Mouse (Mus musculus) forebrain, postnatal 0 days (tissue): ENCODE measurements at regions not wholly inside any gene's neighbourhood (a gene's known extent, or its start where the extent isn't known, plus 50 kb on each side); places are given as distances from the start of the nearest gene placed in this dataset.

ENCODE experiments used
- ATAC-seq: fragments of 200-750 bp; cut with Nextera tagmentation; 2 replicates; pipeline ENCODE4 v1.8.0; 2017; ENCODE audit warnings: mild to moderate bottlenecking, moderate library complexity
- DNase-seq: peaks from one replicate; pipeline ENCODE4 v3.0.0-alpha.2; 2015
- H3K27ac ChIP-seq: fragments of 300-500 bp; sonication (generic); 2 replicates; pipeline ENCODE4 v1.5.1; 2014; ENCODE audit warnings: low read depth, mild to moderate bottlenecking, antibody characterized with exemption, low read length, moderate library complexity, mixed read lengths
- H3K27me3 ChIP-seq: fragments of 300-500 bp; sonication (generic); 2 replicates; pipeline ENCODE4 v1.6.1; 2014; ENCODE audit warnings: mild to moderate bottlenecking, low read length, mixed read lengths; ENCODE audit not compliant: insufficient read depth
- H3K36me3 ChIP-seq: fragments of 300-500 bp; sonication (generic); 2 replicates; pipeline ENCODE4 v1.6.1; 2014; ENCODE audit warnings: mild to moderate bottlenecking, moderate library complexity; ENCODE audit not compliant: insufficient read depth
- H3K4me1 ChIP-seq: fragments of 300-500 bp; sonication (generic); 2 replicates; pipeline ENCODE4 v1.6.1; 2014; ENCODE audit warnings: antibody characterized with exemption; ENCODE audit not compliant: insufficient read depth
- H3K4me2 ChIP-seq: fragments of 300-500 bp; sonication (generic); 2 replicates; pipeline ENCODE4 v1.6.1; 2014; ENCODE audit warnings: low read depth, mild to moderate bottlenecking, moderate library complexity
- H3K4me3 ChIP-seq: fragments of 300-500 bp; sonication (generic); 2 replicates; pipeline ENCODE4 v1.5.1; 2014; ENCODE audit warnings: low read depth, low read length, mixed read lengths
- H3K9ac ChIP-seq: fragments of 300-500 bp; sonication (generic); 2 replicates; pipeline ENCODE4 v1.6.1; 2014; ENCODE audit warnings: mild to moderate bottlenecking
- H3K9me3 ChIP-seq: fragments of 300-500 bp; sonication (generic); 2 replicates; pipeline ENCODE4 v1.6.1; 2016; ENCODE audit warnings: low read length
- CTCF ChIP-seq: sonication (generic); IDR thresholded peaks from 2 replicates; pipeline ENCODE4 v1.5.1; 2016; ENCODE audit warnings: antibody characterized with exemption, control low read depth, low read depth
- WGBS: fragments of 180-500 bp; shearing (Covaris S2); extraction: QIAGEN DNeasy Blood & Tissue Kit; methylation state at CpG from one replicate; pipeline ENCODE4 v1.1.7; 2014; 5-methylcytosine and 5-hydroxymethylcytosine counted together

DNA sequence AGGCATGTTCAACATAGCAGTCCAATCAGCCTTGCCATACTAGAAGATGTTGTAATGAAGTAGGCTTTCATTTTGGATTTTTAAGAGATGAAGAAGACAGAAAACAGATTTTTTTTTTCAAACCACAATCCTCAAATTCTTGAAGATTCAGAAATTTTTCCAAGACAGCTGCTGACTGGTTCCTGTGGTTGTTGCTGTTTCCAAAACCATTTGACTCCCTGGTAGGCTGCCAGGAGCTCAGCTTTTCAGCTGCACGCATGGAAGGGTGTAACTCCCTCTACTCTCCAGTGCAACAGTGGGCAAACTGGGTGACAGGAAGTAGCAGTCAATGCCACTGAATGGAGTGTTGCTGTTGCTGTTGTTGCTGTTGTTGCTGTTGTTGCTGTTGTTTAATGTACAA, 72.4 kb upstream of the Tsc22d2 start:
- Histone ChIP-seq H3K4me1 (no peaks in the 10 kb centered on the region), H3K9me3 (no peaks in the 10 kb centered on the region), H3K36me3 (no peaks in the 10 kb centered on the region), H3K9ac (no peak overlapping the region), H3K27ac (no peak overlapping the region), H3K27me3 (no peaks in the 10 kb centered on the region), H3K4me2 (no peak overlapping the region), H3K4me3 (no peak overlapping the region)
- DNase-seq = no peak
- ATAC-seq = no peak
- no peak for TF ChIP-seq CTCF
- 53% methylated on average over 1 of the region's 1 CpGs for WGBS

DNA sequence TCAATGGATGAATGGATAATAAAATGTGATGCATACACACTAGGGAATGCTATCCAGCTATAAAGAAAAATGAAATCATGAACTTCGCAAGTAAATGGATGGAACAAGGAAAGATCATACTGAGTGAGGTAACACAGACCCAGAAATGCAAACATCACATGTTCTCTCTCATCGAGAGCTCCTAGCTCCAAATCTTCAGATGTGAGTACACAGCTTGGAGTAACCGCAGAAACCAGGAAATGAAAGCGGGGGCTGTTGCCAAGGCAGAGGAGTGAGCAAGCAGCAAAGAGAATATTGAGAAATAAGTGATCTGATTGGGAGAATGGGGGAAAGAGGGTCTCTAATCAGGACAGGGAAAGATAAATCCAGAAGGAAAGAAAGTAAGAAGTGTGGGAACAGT, 52.0 kb upstream of the Tsc22d2 start:
- 87% methylated on average over 4 of the region's 4 CpGs for WGBS
- DNase-seq (no peak), ATAC-seq (no peak)
- no peaks in the 10 kb centered on the region for H3K36me3 ChIP-seq
- TF ChIP-seq CTCF = no peak
- H3K9me3 ChIP-seq = no peaks in the 10 kb centered on the region
- no peak overlapping the region for H3K4me3 ChIP-seq
- no peak overlapping the region for H3K4me2 ChIP-seq
- no peaks in the 10 kb centered on the region for H3K27me3 ChIP-seq
- H3K4me1 ChIP-seq = no peaks in the 10 kb centered on the region
- no peak overlapping the region for H3K9ac ChIP-seq
- H3K27ac ChIP-seq = no peak overlapping the region

DNA sequence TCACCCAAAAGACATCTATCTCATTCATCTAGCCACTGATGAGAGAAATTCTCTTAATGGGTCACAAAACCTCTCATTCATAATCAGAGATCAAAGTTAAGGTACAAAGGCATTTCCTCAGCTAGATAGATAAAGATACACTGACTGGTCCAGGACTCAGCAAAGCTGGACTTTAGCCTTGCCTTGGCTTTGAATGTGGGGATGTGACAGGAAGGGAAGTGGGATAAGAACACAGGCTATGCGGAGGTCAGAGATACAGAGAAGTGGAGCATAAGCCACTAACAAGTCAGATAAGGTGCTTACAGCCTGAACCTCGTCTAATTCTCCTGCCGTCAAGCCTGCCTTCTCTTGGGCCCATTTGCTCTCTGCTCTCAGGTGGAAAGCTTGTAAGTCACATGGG, 50.0 kb upstream of the Tsc22d2 start:
- Histone ChIP-seq H3K4me1 (no peaks in the 10 kb centered on the region), H3K27ac (no peak overlapping the region), H3K4me3 (no peak overlapping the region), H3K4me2 (no peak overlapping the region), H3K9ac (no peak overlapping the region), H3K27me3 (no peaks in the 10 kb centered on the region), H3K9me3 (no peaks in the 10 kb centered on the region), H3K36me3 (no peaks in the 10 kb centered on the region)
- WGBS = 84% methylated on average over 3 of the region's 3 CpGs
- TF ChIP-seq CTCF = no peak
- DNase-seq (no peak), ATAC-seq (no peak)
